Comparison of ENCODE assay signal across 9 mouse cellular contexts in the genomic region with DNA sequence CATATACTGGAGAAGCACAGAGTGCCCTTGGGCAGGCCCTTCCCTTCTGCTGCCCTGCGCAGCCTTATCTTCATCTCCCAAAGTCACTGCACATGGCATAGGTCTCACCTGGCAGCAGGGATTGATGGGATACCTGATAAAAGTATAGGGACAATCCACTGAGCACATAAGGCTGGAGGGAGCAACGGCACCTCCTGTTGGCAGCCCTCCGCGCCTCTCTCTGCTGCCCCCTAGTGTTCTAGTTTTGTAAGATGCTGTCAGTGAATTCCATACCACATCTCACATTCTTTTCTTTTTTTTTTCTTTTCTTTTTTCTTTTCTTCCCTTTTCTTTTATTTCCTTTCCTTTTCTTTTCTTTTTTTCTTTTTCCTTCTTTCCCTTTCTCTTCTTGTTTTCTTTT.
A peak's percentile ranks its signal among the peaks of the same experiment; 100 is the strongest.
DNase-seq lines count a peak whose midpoint lies in the region; ATAC-seq and TF ChIP-seq lines count a peak whose summit lies in the region.
"Had no signal": no experiment of that assay in that cellular context is flagged by ENCODE, and none has a peak within 500 bp of the region (broad histone marks: within the 10 kb centered on the region; RNA-seq: fewer than 3 reads in every experiment).

No protein-coding gene starts in this region.

- H3K27me3 ChIP-seq in testis, adult 2 months (ENCODE audit: control insufficient read depth, insufficient read depth, low read length), result no peaks in the 10 kb centered on the region
- H3K27me3 ChIP-seq: limb, embryonic 13.5 days had no signal

- H3K36me3 ChIP-seq in testis, adult 2 months (ENCODE audit: control insufficient read depth, insufficient read depth, low read length), result no peaks in the 10 kb centered on the region
- H3K36me3 ChIP-seq: limb, embryonic 13.5 days had no signal

- peak; percentile 81 for ATAC-seq in megakaryocyte progenitor cell, adult 5-6 weeks (replicated peaks; ENCODE audit: poor library complexity)

- no peak for TF ChIP-seq POLR2A in testis, adult 2 months (IDR thresholded peaks at IDR 0.05; ENCODE audit: control insufficient read depth, low read depth, low read length)

- no peak overlapping the region for H3K27ac ChIP-seq in testis, adult 2 months (ENCODE audit: control insufficient read depth, insufficient read depth, low read depth, low read length)
- H3K27ac ChIP-seq: limb, embryonic 13.5 days had no signal

- no peak overlapping the region for H3K4me3 ChIP-seq in testis, adult 2 months (ENCODE audit: control insufficient read depth, low read depth, low read length)
- H3K4me3 ChIP-seq: limb, embryonic 13.5 days had no signal

- H3K4me1 ChIP-seq in testis, adult 2 months (ENCODE audit: control insufficient read depth, insufficient read depth, low read length), result no peaks in the 10 kb centered on the region; the same call in 1 of the 2 replicates
- H3K4me1 ChIP-seq: limb, embryonic 13.5 days had no signal

- DNase-seq in gastrocnemius, adult 18-20 months (ENCODE audit: low spot score), result peak; percentile 26
- no peak for DNase-seq in gastrocnemius, postnatal 25 days
- DNase-seq in urinary bladder, postnatal 25 days (ENCODE audit: low spot score), result peak; percentile 34
- no peak for DNase-seq in urinary bladder, postnatal 10 days (ENCODE audit: low spot score)
- DNase-seq in cerebellum, postnatal 36 days, result peak; percentile 65 to 68
- peak; percentile 47 to 69 for DNase-seq in kidney, postnatal 36 days

- peak; percentile 87; the same call in 1 of the 2 replicates for TF ChIP-seq CTCF in testis, adult 2 months (IDR thresholded peaks at IDR 0.05; ENCODE audit: control insufficient read depth, insufficient read depth, insufficient replicate concordance, low read depth, low read length)

Comparison
In these comparisons a context has a peak if more than half of its experiments do, and no peak if none do; other contexts are left out.
1. DNase-seq: peak in gastrocnemius, adult 18-20 months (single experiment), urinary bladder, postnatal 25 days (single experiment), cerebellum, postnatal 36 days (2 of 2) and kidney, postnatal 36 days (2 of 2); none in gastrocnemius, postnatal 25 days (single experiment) and urinary bladder, postnatal 10 days (single experiment).